20 mouse cellular contexts compared by ENCODE assay signal in genomic region chr5:27767948-27768347, GRCm38 (mm10). TPM values are rescaled to one million over a fixed set of nuclear protein-coding genes. Genes with fewer than 3 reads are reported as not detected.
DNase-seq lines count a peak whose midpoint lies in the region; ATAC-seq and TF ChIP-seq lines count a peak whose summit lies in the region.
"Had no signal": no experiment of that assay in that cellular context is flagged by ENCODE, and none has a peak within 500 bp of the region (broad histone marks: within the 10 kb centered on the region; RNA-seq: fewer than 3 reads in every experiment).

No protein-coding gene starts in this region.

- no peaks in the 10 kb centered on the region for H3K9me3 ChIP-seq in neural tube, embryonic 14.5 days (ENCODE audit: control insufficient read depth, low read length)
- H3K9me3 ChIP-seq in neural tube, embryonic 15.5 days (replicated peaks): no peaks in the 10 kb centered on the region
- no peaks in the 10 kb centered on the region for H3K9me3 ChIP-seq in hindbrain, postnatal 0 days (ENCODE audit: low read length)
- H3K9me3 ChIP-seq: heart, embryonic 12.5 days; limb, embryonic 10.5 days had no signal

- WGBS in neural tube, embryonic 14.5 days: 59% methylated on average over 5 of the region's 5 CpGs
- 62% methylated on average over 5 of the region's 5 CpGs for WGBS in neural tube, embryonic 15.5 days
- 55% methylated on average over 5 of the region's 5 CpGs for WGBS in hindbrain, postnatal 0 days

- no peak for TF ChIP-seq CTCF in hindbrain, postnatal 0 days (IDR thresholded peaks at IDR 0.05; ENCODE audit: low read depth)
- no peak for TF ChIP-seq CTCF in layer of hippocampus, adult 2 months (conservative IDR thresholded peaks at IDR 0.05)

- no peaks in the 10 kb centered on the region for H3K27me3 ChIP-seq in neural tube, embryonic 14.5 days (ENCODE audit: control insufficient read depth, insufficient read depth, low read length)
- no peaks in the 10 kb centered on the region for H3K27me3 ChIP-seq in neural tube, embryonic 15.5 days (replicated peaks)
- H3K27me3 ChIP-seq in hindbrain, postnatal 0 days (ENCODE audit: insufficient read depth, low read length): no peaks in the 10 kb centered on the region
- H3K27me3 ChIP-seq: heart, embryonic 12.5 days had no signal

- H3K9ac ChIP-seq in neural tube, embryonic 14.5 days (replicated peaks; ENCODE audit: low read depth, low read length): no peak overlapping the region
- H3K9ac ChIP-seq in neural tube, embryonic 15.5 days (replicated peaks): no peak overlapping the region
- H3K9ac ChIP-seq in hindbrain, postnatal 0 days (replicated peaks; ENCODE audit: low read length): no peak overlapping the region
- H3K9ac ChIP-seq: heart, embryonic 12.5 days; liver, embryonic 14.5 days had no signal

- peaks cover 36% of the 10 kb centered on the region for H3K36me3 ChIP-seq in neural tube, embryonic 14.5 days (ENCODE audit: control insufficient read depth, insufficient read depth, low read length)
- H3K36me3 ChIP-seq in neural tube, embryonic 15.5 days: peaks cover 68% of the 10 kb centered on the region
- peaks cover 54% of the 10 kb centered on the region for H3K36me3 ChIP-seq in hindbrain, postnatal 0 days (ENCODE audit: insufficient read depth, low read length)

- no peak overlapping the region for H3K27ac ChIP-seq in neural tube, embryonic 14.5 days (ENCODE audit: low read depth, low read length)
- H3K27ac ChIP-seq in neural tube, embryonic 15.5 days (replicated peaks): no peak overlapping the region
- no peak overlapping the region for H3K27ac ChIP-seq in hindbrain, postnatal 0 days
- H3K27ac ChIP-seq in layer of hippocampus, adult 2 months: no peak overlapping the region
- H3K27ac ChIP-seq: limb, embryonic 10.5 days; liver, embryonic 14.5 days had no signal

- peak; percentile 46; the same call in 1 of the 2 replicates for ATAC-seq in neural tube, embryonic 14.5 days (ENCODE audit: low read depth)
- ATAC-seq in neural tube, embryonic 15.5 days (ENCODE audit: low FRiP score): no peak
- peak; percentile 34; the same call in 1 of the 2 replicates for ATAC-seq in hindbrain, postnatal 0 days
- no peak for ATAC-seq in megakaryocyte-erythroid progenitor cell, adult 5-6 weeks (replicated peaks; ENCODE audit: low FRiP score, low TSS enrichment, poor library complexity, severe bottlenecking)
- ATAC-seq: lung, postnatal 0 days had no signal

- H3K4me1 ChIP-seq in neural tube, embryonic 14.5 days (ENCODE audit: control insufficient read depth, insufficient read depth, low read length): no peaks in the 10 kb centered on the region
- no peaks in the 10 kb centered on the region for H3K4me1 ChIP-seq in neural tube, embryonic 15.5 days
- H3K4me1 ChIP-seq in hindbrain, postnatal 0 days (ENCODE audit: insufficient read depth, low read length): no peaks in the 10 kb centered on the region
- H3K4me1 ChIP-seq: limb, embryonic 10.5 days had no signal

- DNase-seq in cerebellum, postnatal 14 days: peak; percentile 14 to 23
- no peak for DNase-seq in cerebellum, adult 9-10 months
- peak; percentile 48 for DNase-seq in hindbrain, postnatal 0 days (ENCODE audit: low spot score)
- DNase-seq in retina, postnatal 1 day: peak; percentile 54
- no peak for DNase-seq in layer of hippocampus, adult 2 months (ENCODE audit: low spot score in 2 of 2)
- DNase-seq: cerebellum, adult 11-12 months; gastrocnemius, postnatal 36 days; heart, postnatal 4 days; kidney, adult 11 months; kidney, postnatal 36 days; layer of hippocampus, postnatal 36 days; right cerebral cortex, adult 18-20 months; thymus, postnatal 36 days had no signal

- H3K4me3 ChIP-seq in neural tube, embryonic 14.5 days (ENCODE audit: low read depth, low read length): no peak overlapping the region
- H3K4me3 ChIP-seq in neural tube, embryonic 15.5 days (replicated peaks): no peak overlapping the region
- H3K4me3 ChIP-seq in hindbrain, postnatal 0 days (ENCODE audit: low read length): no peak overlapping the region
- H3K4me3 ChIP-seq in layer of hippocampus, adult 2 months: no peak overlapping the region
- H3K4me3 ChIP-seq: heart, embryonic 12.5 days; limb, embryonic 10.5 days had no signal

- no peak overlapping the region for H3K4me2 ChIP-seq in neural tube, embryonic 14.5 days (ENCODE audit: low read depth, low read length)
- H3K4me2 ChIP-seq in neural tube, embryonic 15.5 days: no peak overlapping the region
- no peak overlapping the region for H3K4me2 ChIP-seq in hindbrain, postnatal 0 days (ENCODE audit: low read depth, low read length)
- H3K4me2 ChIP-seq: heart, embryonic 12.5 days had no signal

RNA-seq across cellular contexts. Expression of gene Paxip1, which starts 23.5 kb away (rescaled TPM):
- 27.3 and 31.4 TPM in 2 replicates for polyA plus RNA-seq in neural tube, embryonic 14.5 days (2014; fragmentation: Nextera tagmentation; extraction: Ambion mirVana)
- 27.2 and 27.5 TPM in 2 replicates for polyA plus RNA-seq in neural tube, embryonic 15.5 days (2015; fragmentation: Nextera tagmentation; extraction: Ambion mirVana)
- 33.2 and 41.7 TPM in 2 replicates for total RNA-seq in hindbrain, postnatal 0 days (2014; rRNA removed)
- 20.6 and 20.9 TPM in 2 replicates for polyA plus RNA-seq in hindbrain, postnatal 0 days (2015; fragmentation: Nextera tagmentation; extraction: Ambion mirVana)
- 52.6 and 62.7 TPM in 2 replicates for total RNA-seq in megakaryocyte-erythroid progenitor cell, adult 5-6 weeks (2014; fragmentation: Nextera tagmentation)
- 26.7 and 36.3 TPM in 2 replicates for total RNA-seq in megakaryocyte-erythroid progenitor cell, adult 5-6 weeks (2017)
- total RNA-seq in layer of hippocampus, adult 2 months (2021): 10 to 100 TPM; 50.9 to 57.3 TPM

Comparison
In these comparisons a context has a peak if more than half of its experiments do, and no peak if none do; other contexts are left out.
1. DNase-seq: peak in cerebellum, postnatal 14 days (2 of 2), hindbrain, postnatal 0 days (single experiment) and retina, postnatal 1 day (single experiment); none in cerebellum, adult 9-10 months (single experiment) and layer of hippocampus, adult 2 months (0 of 2).
2. ATAC-seq: peak in neural tube, embryonic 14.5 days (single experiment) and hindbrain, postnatal 0 days (single experiment); none in neural tube, embryonic 15.5 days (single experiment) and megakaryocyte-erythroid progenitor cell, adult 5-6 weeks (single experiment).